Mouse (Mus musculus): ENCODE measurements around the gene Ugt1a10. TPM values are rescaled to one million over a fixed set of nuclear protein-coding genes. Genes with fewer than 3 reads are reported as not detected.
"Not testable (repeated sequence)": the region's sequence is repeated elsewhere in the genome, so short reads cannot be mapped to it uniquely, and the experiment has no call there.

Gene Ugt1a10
- polyA plus RNA-seq, 1 experiment from 2014 or later = not detected

- H3K36me3 ChIP-seq (ENCODE audit: control insufficient read depth, insufficient read depth, low read length) = no peaks in the 10 kb centered on the region
- no peak overlapping the region for H3K9ac ChIP-seq (replicated peaks; ENCODE audit: low read depth, low read length)
- ATAC-seq (ENCODE audit: insufficient number of reproducible peaks, insufficient read depth, low FRiP score, low read depth) = no peak
- H3K9me3 ChIP-seq (ENCODE audit: control insufficient read depth, low read depth, low read length) = no peaks in the 10 kb centered on the region
- H3K4me3 ChIP-seq (ENCODE audit: low read depth, low read length) = no peak overlapping the region
- 85% methylated on average over 1 of the region's 1 CpGs for WGBS
- H3K4me1 ChIP-seq (ENCODE audit: control insufficient read depth, insufficient read depth, low read length) = peaks cover 2% of the 10 kb centered on the region; the same call in 1 of the 2 replicates
- H3K4me2 ChIP-seq (replicated peaks; ENCODE audit: low read depth, low read length) = no peak overlapping the region
- H3K27me3 ChIP-seq (ENCODE audit: control insufficient read depth, insufficient read depth, low read length) = no peaks in the 10 kb centered on the region
- no peak overlapping the region for H3K27ac ChIP-seq (ENCODE audit: low read length)
These were observed 83.0 kb downstream of the Ugt1a10 start for GRCm38 (mm10) chr1:88138145-88138544.

- not testable (repeated sequence) for H3K27me3 ChIP-seq (ENCODE audit: control insufficient read depth, insufficient read depth, low read length); H3K4me1 ChIP-seq (ENCODE audit: control insufficient read depth, insufficient read depth, low read length); H3K4me2 ChIP-seq (replicated peaks; ENCODE audit: low read depth, low read length); H3K9ac ChIP-seq (replicated peaks; ENCODE audit: low read depth, low read length); H3K9me3 ChIP-seq (ENCODE audit: control insufficient read depth, low read depth, low read length); H3K4me3 ChIP-seq (ENCODE audit: low read depth, low read length); H3K36me3 ChIP-seq (ENCODE audit: control insufficient read depth, insufficient read depth, low read length); H3K27ac ChIP-seq (ENCODE audit: low read length)
- ATAC-seq (ENCODE audit: insufficient number of reproducible peaks, insufficient read depth, low FRiP score, low read depth) = peak; percentile 83; the same call in 1 of the 2 replicates
- WGBS = 54% methylated on average over 1 of the region's 1 CpGs
These were observed 85.3 kb downstream of the Ugt1a10 start for GRCm38 (mm10) chr1:88140492-88140891.

DNA sequence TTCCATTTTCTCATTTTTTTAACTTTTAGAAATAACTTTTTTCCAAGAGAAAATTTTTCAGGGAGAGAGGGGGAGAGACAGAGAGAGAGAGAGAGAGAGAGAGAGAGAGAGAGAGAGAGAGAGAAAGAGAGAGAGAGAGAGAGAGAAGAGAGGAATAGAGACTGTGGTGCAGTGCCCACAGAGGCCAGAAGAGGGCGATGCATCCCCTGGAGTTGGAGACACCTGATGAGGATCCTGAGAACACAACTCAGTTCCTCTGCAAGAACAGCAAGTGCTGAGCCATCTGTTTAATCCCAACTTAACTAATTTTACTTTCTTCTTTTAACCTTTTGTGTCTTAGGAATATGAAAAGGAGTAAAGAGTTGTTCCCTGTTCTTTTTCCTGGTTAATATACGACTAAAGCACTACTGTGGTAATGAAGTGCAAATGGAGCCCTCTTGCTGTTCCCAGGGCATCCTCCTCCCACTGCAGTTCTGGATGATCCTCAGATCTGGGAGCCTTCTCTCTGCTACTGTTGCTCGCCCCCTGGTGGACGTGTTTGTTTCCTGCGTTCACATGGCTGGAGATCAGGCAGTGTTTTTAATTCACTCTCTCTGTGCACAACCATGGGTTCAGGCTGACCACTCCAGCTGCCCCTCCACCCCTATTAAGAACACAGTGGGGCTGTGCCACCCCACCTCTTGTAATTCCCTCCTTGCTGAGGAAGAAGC lies 88.9 kb downstream of the Ugt1a10 start:
- H3K4me3 ChIP-seq (ENCODE audit: low read depth, low read length); H3K4me1 ChIP-seq (ENCODE audit: control insufficient read depth, insufficient read depth, low read length); H3K36me3 ChIP-seq (ENCODE audit: control insufficient read depth, insufficient read depth, low read length); H3K4me2 ChIP-seq (replicated peaks; ENCODE audit: low read depth, low read length); H3K9ac ChIP-seq (replicated peaks; ENCODE audit: low read depth, low read length); H3K9me3 ChIP-seq (ENCODE audit: control insufficient read depth, low read depth, low read length); H3K27me3 ChIP-seq (ENCODE audit: control insufficient read depth, insufficient read depth, low read length); H3K27ac ChIP-seq (ENCODE audit: low read length): not testable (repeated sequence)
- WGBS = 3% methylated on average over 5 of the region's 5 CpGs
- ATAC-seq (ENCODE audit: insufficient number of reproducible peaks, insufficient read depth, low FRiP score, low read depth) = peak; percentile 33; the same call in 1 of the 2 replicates

GRCm38 (mm10) chr1:88145278-88145677 lies 90.1 kb downstream of the Ugt1a10 start:
- not testable (repeated sequence) for H3K27ac ChIP-seq (ENCODE audit: low read length); H3K4me2 ChIP-seq (replicated peaks; ENCODE audit: low read depth, low read length); H3K4me3 ChIP-seq (ENCODE audit: low read depth, low read length); H3K27me3 ChIP-seq (ENCODE audit: control insufficient read depth, insufficient read depth, low read length); H3K36me3 ChIP-seq (ENCODE audit: control insufficient read depth, insufficient read depth, low read length); H3K4me1 ChIP-seq (ENCODE audit: control insufficient read depth, insufficient read depth, low read length); H3K9me3 ChIP-seq (ENCODE audit: control insufficient read depth, low read depth, low read length); H3K9ac ChIP-seq (replicated peaks; ENCODE audit: low read depth, low read length); ATAC-seq (ENCODE audit: insufficient number of reproducible peaks, insufficient read depth, low FRiP score, low read depth)
- 66% methylated on average over 2 of the region's 2 CpGs for WGBS

GRCm38 (mm10) chr1:88150133-88150532 lies 94.9 kb downstream of the Ugt1a10 start:
- not testable (repeated sequence) for H3K36me3 ChIP-seq (ENCODE audit: control insufficient read depth, insufficient read depth, low read length); H3K9ac ChIP-seq (replicated peaks; ENCODE audit: low read depth, low read length); H3K27ac ChIP-seq (ENCODE audit: low read length); H3K4me2 ChIP-seq (replicated peaks; ENCODE audit: low read depth, low read length); H3K9me3 ChIP-seq (ENCODE audit: control insufficient read depth, low read depth, low read length); ATAC-seq (ENCODE audit: insufficient number of reproducible peaks, insufficient read depth, low FRiP score, low read depth); H3K4me1 ChIP-seq (ENCODE audit: control insufficient read depth, insufficient read depth, low read length); H3K27me3 ChIP-seq (ENCODE audit: control insufficient read depth, insufficient read depth, low read length); H3K4me3 ChIP-seq (ENCODE audit: low read depth, low read length)
- WGBS = 59% methylated on average over 2 of the region's 2 CpGs

DNA sequence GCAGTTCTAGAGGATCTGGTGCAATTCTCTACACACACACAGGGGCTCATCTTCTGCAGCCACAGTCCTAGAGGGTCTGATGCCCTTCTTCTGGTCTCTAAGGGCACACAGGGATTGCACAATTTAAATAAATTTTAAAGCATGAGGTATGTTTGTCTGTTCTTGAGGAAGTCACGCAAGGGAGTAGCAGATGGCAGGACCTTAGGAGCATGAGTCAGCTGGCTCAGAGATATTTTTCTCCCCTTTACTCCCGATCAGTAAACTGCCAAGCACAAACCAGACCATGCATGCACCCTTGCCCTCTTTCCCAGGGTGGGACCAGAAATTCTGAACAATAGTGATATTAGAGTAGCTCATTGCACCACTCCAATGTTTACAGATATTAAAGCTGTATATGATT lies 103.2 kb downstream of the Ugt1a10 start:
- Histone ChIP-seq H3K4me2 (replicated peaks; ENCODE audit: low read depth, low read length) (no peak overlapping the region), H3K36me3 (ENCODE audit: control insufficient read depth, insufficient read depth, low read length) (no peaks in the 10 kb centered on the region), H3K9me3 (ENCODE audit: control insufficient read depth, low read depth, low read length) (no peaks in the 10 kb centered on the region), H3K4me3 (ENCODE audit: low read depth, low read length) (no peak overlapping the region), H3K4me1 (ENCODE audit: control insufficient read depth, insufficient read depth, low read length) (no peaks in the 10 kb centered on the region), H3K27me3 (ENCODE audit: control insufficient read depth, insufficient read depth, low read length) (no peaks in the 10 kb centered on the region), H3K9ac (replicated peaks; ENCODE audit: low read depth, low read length) (no peak overlapping the region), H3K27ac (ENCODE audit: low read length) (no peak overlapping the region)
- ATAC-seq (ENCODE audit: insufficient number of reproducible peaks, insufficient read depth, low FRiP score, low read depth) = no peak
- WGBS = 60% methylated on average over 2 of the region's 2 CpGs

DNA sequence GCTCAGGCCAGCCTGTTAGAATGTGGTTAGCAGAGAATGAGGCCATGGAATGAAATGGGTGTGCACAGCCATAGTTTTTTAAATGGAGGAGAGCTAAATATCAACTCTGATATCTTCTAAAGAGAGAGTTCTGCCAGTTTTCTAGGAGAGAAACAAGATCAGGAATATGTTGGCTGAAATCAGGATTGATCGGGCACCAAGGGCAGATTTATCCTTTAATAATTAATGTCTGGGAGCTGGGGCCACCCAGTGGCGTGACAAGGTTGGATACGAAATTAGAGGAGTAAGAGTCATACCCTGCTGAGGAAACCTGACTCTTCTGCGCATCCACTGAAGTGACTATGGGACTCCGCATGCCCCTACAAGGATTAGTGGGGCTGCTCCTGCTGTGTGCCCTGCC lies 110.5 kb downstream of the Ugt1a10 start, which contains the start of gene Ugt1a5:
Gene Ugt1a5, plus strand, starts transcription at position 302 of the 400 bp plus-strand sequence.
- Histone ChIP-seq H3K27ac (ENCODE audit: low read length) (no peak within 1 kb of the TSS), H3K4me1 (ENCODE audit: control insufficient read depth, insufficient read depth, low read length) (no peaks in the 10 kb centered on the region), H3K27me3 (ENCODE audit: control insufficient read depth, insufficient read depth, low read length) (no peaks in the 10 kb centered on the region), H3K4me2 (replicated peaks; ENCODE audit: low read depth, low read length) (no peak within 1 kb of the TSS), H3K36me3 (ENCODE audit: control insufficient read depth, insufficient read depth, low read length) (no peaks in the 10 kb centered on the region), H3K9me3 (ENCODE audit: control insufficient read depth, low read depth, low read length) (no peaks in the 10 kb centered on the region), H3K4me3 (ENCODE audit: low read depth, low read length) (no peak within 1 kb of the TSS), H3K9ac (replicated peaks; ENCODE audit: low read depth, low read length) (no peak within 1 kb of the TSS)
- no peak for ATAC-seq (ENCODE audit: insufficient number of reproducible peaks, insufficient read depth, low FRiP score, low read depth)
- 76% methylated on average over 5 of the region's 5 CpGs for WGBS

GRCm38 (mm10) chr1:88172190-88172589 lies 117.0 kb downstream of the Ugt1a10 start:
- not testable (repeated sequence) for H3K27me3 ChIP-seq (ENCODE audit: control insufficient read depth, insufficient read depth, low read length); H3K4me2 ChIP-seq (replicated peaks; ENCODE audit: low read depth, low read length); H3K4me3 ChIP-seq (ENCODE audit: low read depth, low read length); H3K9me3 ChIP-seq (ENCODE audit: control insufficient read depth, low read depth, low read length); H3K36me3 ChIP-seq (ENCODE audit: control insufficient read depth, insufficient read depth, low read length); H3K4me1 ChIP-seq (ENCODE audit: control insufficient read depth, insufficient read depth, low read length); ATAC-seq (ENCODE audit: insufficient number of reproducible peaks, insufficient read depth, low FRiP score, low read depth); H3K27ac ChIP-seq (ENCODE audit: low read length); H3K9ac ChIP-seq (replicated peaks; ENCODE audit: low read depth, low read length)
- 83% methylated on average over 5 of the region's 7 CpGs for WGBS

DNA sequence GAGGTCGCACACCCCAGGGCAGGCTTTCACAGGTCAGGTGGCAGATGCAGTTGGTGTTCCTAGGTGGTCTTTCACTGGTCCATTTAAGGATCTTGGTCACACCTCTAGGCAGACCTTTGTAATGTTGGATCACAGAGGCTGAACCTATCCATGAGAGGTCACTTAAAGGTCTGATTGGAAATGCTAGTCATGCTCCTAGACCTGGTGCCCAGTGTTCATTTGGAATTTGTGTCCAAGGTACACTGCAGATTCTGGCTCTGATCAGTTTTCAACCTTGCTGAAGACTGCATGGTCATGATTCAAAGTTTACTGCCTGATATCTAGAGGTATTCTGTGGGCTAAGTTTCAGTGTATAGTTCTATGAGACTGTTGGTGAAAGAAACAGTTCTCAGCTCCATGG lies 124.5 kb downstream of the Ugt1a10 start:
- Histone ChIP-seq H3K36me3 (ENCODE audit: control insufficient read depth, insufficient read depth, low read length) (no peaks in the 10 kb centered on the region), H3K9ac (replicated peaks; ENCODE audit: low read depth, low read length) (no peak overlapping the region), H3K27me3 (ENCODE audit: control insufficient read depth, insufficient read depth, low read length) (no peaks in the 10 kb centered on the region), H3K4me2 (replicated peaks; ENCODE audit: low read depth, low read length) (no peak overlapping the region), H3K9me3 (ENCODE audit: control insufficient read depth, low read depth, low read length) (peaks cover 17% of the 10 kb centered on the region), H3K4me3 (ENCODE audit: low read depth, low read length) (no peak overlapping the region), H3K27ac (ENCODE audit: low read length) (no peak overlapping the region), H3K4me1 (ENCODE audit: control insufficient read depth, insufficient read depth, low read length) (no peaks in the 10 kb centered on the region)
- ATAC-seq (ENCODE audit: insufficient number of reproducible peaks, insufficient read depth, low FRiP score, low read depth) = no peak
- 93% methylated on average over 1 of the region's 1 CpGs for WGBS

Measured in stomach, embryonic 14.5 days (tissue).